Mouse (Mus musculus) ES-E14 (cell line): ENCODE data around the gene Pecr. TPM values are rescaled to one million over a fixed set of nuclear protein-coding genes. Genes with fewer than 3 reads are reported as not detected.

Experiments
- DNase-seq: peaks from one replicate; pipeline ENCODE4 v3.0.0-alpha.2; 2013; ENCODE audit warnings: low read depth, low spot score
- H3K27ac ChIP-seq: 2 replicates; pipeline ENCODE4 v1.5.1; 2012; ENCODE audit warnings: low read depth, mild to moderate bottlenecking, low read length, moderate library complexity, mixed read lengths; ENCODE audit not compliant: poor library complexity, insufficient read depth, severe bottlenecking
- H3K36me3 ChIP-seq: 2 replicates; pipeline ENCODE4 v1.6.1; 2012; ENCODE audit warnings: mild to moderate bottlenecking, low read length, moderate library complexity, mixed read lengths; ENCODE audit not compliant: control insufficient read depth, poor library complexity, insufficient read depth, severe bottlenecking
- H3K4me1 ChIP-seq, 2 experiments: fragments of 150-350 bp in 1 of 2; sonication (generic) in 1 of 2; 2 replicates each; pipeline ENCODE4 v1.6.1; 2012; ENCODE audit warnings: low read length in 2 of 2, mild to moderate bottlenecking in 1 of 2, mixed read lengths in 1 of 2; ENCODE audit not compliant: control insufficient read depth in 2 of 2, insufficient read depth in 2 of 2, poor library complexity in 1 of 2
- H3K4me3 ChIP-seq, 2 experiments: fragments of 150-350 bp in 1 of 2; sonication (generic) in 1 of 2; 2 replicates each; pipeline ENCODE4 v1.5.1; 2012; ENCODE audit warnings: low read length in 2 of 2, low read depth in 1 of 2, mild to moderate bottlenecking in 1 of 2, mixed read lengths in 1 of 2; ENCODE audit not compliant: insufficient read depth in 1 of 2, poor library complexity in 1 of 2, severe bottlenecking in 1 of 2
- H3K9ac ChIP-seq: 2 replicates; pipeline ENCODE4 v1.6.1; 2012; ENCODE audit warnings: low read depth, mild to moderate bottlenecking, low read length, mixed read lengths; ENCODE audit not compliant: poor library complexity, insufficient read depth, severe bottlenecking
- H3K9me3 ChIP-seq: fragments of 150-350 bp; sonication (generic); 2 replicates; pipeline ENCODE4 v1.6.1; 2012; ENCODE audit warnings: low read depth, mild to moderate bottlenecking, low read length; ENCODE audit not compliant: control insufficient read depth, insufficient read depth
- CHD2 ChIP-seq: IDR thresholded peaks from 2 replicates; pipeline ENCODE4 v1.6.1; 2014; ENCODE audit warnings: mild to moderate bottlenecking, low read depth, low read length, inconsistent platforms
- HCFC1 ChIP-seq: IDR thresholded peaks from 2 replicates; pipeline ENCODE4 v1.6.1; 2012; ENCODE audit warnings: low read length, inconsistent platforms, borderline replicate concordance; ENCODE audit not compliant: insufficient read depth
- MAFK ChIP-seq: IDR thresholded peaks from 2 replicates; pipeline ENCODE4 v1.6.1; 2014; ENCODE audit warnings: mild to moderate bottlenecking, low read depth, low read length, inconsistent platforms; ENCODE audit not compliant: insufficient read depth
- ZC3H11A ChIP-seq: IDR thresholded peaks from 2 replicates; pipeline ENCODE4 v1.6.1; 2012; ENCODE audit warnings: low read depth, mild to moderate bottlenecking, inconsistent platforms, low read length, borderline replicate concordance
- ZNF384 ChIP-seq: IDR thresholded peaks from 2 replicates; pipeline ENCODE4 v1.6.1; 2012; ENCODE audit warnings: low read depth, low read length, inconsistent platforms
- in situ Hi-C, 2 experiments: fragments of 600-800 bp; cut with MboI; formaldehyde crosslinking; loops; one replicate each; pipeline ENCODE4 v1.15.1; 2025; ENCODE audit warnings: low sequenced_read_pairs in 2 of 2, inconsistent platforms in 1 of 2; ENCODE audit not compliant: unreplicated experiment in 2 of 2
- total RNA-seq: library from RNA; depleted of rRNA; stranded (reverse); fragments of 300-350 nt; gene quantifications from 2 replicates; pipeline ENCODE4 v1.2.3, GENCODE M21; 2012

The Pecr gene
- total RNA-seq, 1 experiment: 14.3 TPM

DNA sequence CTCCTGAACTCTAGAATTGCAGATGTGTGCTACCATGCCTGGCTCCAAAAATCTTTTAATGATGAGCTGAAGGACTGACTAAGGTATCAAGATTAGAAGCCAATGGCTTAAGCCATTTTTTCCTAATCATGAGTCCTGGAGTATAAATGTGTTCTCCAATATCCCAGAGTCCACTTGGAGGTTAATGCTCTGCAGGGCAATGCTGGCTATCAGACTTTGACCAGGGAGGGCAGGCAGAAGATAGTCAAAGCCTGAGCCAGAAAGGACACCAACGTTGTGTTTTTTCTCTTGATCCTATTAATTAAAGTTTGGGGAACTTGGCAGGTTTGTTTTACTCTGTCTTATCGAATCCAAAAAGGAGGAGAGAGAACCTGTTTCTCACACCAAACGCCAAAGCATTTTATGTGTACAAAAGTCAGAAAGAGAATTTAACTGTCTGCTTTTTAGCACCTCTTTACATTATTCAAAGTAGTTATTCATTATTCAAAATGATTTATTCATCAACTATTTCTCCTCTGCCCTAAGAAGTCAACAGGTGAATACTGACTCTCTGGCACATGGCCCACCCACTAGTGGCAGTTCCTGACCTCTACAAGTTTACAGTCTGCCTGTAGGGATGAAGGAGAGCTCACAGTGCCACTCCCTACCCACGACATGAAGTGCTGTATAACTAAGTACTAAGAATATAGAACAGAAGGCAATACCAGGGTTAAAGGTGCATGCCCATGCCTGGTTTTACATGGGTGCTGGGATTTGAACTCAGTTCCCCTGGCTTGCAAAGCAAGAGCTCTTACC lies 10.0 kb upstream of the Pecr start:
- no peaks in the 10 kb centered on the region for H3K9me3 ChIP-seq
- DNase-seq: no peak
- no peak overlapping the region for H3K9ac ChIP-seq
- H3K4me1 ChIP-seq: 0 out of 4 replicates have a peak, but pooled peaks cover 0 to 1% of the 10 kb centered on the region in 2 experiments
- in situ Hi-C loops: no loop called here
- TF ChIP-seq HCFC1 (no peak), ZC3H11A (no peak), MAFK (no peak), ZNF384 (no peak), CHD2 (no peak)
- H3K4me3 ChIP-seq: no peak overlapping the region
- H3K36me3 ChIP-seq: no peaks in the 10 kb centered on the region
- H3K27ac ChIP-seq: no peak overlapping the region

DNA sequence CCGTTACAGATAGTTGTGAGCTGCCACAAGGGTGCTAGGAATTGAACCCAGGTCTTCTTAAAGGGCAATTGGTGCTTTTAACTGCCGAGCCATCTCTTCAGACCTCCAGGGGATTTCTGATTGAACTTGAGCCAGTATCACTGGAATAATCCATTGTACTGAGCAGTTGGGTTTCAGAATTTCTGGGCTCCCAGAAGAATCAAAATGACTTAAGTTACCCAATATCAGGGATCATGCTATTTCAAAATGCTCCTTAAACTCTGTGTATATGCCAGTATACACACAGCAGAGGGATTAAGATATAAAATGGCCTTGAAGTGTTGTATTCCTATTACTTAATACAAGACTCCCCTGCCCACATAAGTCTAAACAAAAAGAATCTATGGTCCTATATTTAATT lies 7.8 kb upstream of the Pecr start:
- Histone ChIP-seq H3K9me3 (no peaks in the 10 kb centered on the region), H3K27ac (no peak overlapping the region), H3K9ac (no peak overlapping the region), H3K36me3 (no peaks in the 10 kb centered on the region), H3K4me3 (no peak overlapping the region), H3K4me1 (no peaks in the 10 kb centered on the region)
- no peak for TF ChIP-seq ZNF384
- no peak for DNase-seq
- in situ Hi-C loops: no loop called here

DNA sequence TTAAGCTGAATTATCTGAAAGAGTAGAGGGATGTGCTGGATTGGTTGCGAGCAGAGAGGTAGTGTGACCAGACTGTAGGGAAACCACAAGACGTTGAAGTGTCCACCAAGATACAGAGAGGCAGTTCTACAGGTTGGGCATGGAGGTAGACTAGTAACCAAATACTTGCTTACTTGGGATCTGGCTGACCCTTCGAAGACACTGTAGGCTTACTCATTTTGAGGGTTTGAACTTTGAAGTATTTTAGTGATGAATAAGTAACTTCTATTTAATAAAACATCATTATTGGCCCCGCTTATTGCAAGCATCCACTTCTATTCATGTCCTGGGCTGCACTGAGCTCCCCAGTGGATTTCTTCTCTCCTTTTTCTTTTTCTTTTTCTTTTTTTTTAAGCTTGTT lies 7.3 kb upstream of the Pecr start:
- H3K9ac ChIP-seq: no peak overlapping the region
- no peak overlapping the region for H3K27ac ChIP-seq
- H3K36me3 ChIP-seq: no peaks in the 10 kb centered on the region
- no peaks in the 10 kb centered on the region for H3K4me1 ChIP-seq
- H3K9me3 ChIP-seq: no peaks in the 10 kb centered on the region
- in situ Hi-C loops: no loop called here
- TF ChIP-seq MAFK (no peak), CHD2 (no peak), HCFC1 (no peak), ZC3H11A (no peak), ZNF384 (no peak)
- no peak for DNase-seq
- no peak overlapping the region for H3K4me3 ChIP-seq

DNA sequence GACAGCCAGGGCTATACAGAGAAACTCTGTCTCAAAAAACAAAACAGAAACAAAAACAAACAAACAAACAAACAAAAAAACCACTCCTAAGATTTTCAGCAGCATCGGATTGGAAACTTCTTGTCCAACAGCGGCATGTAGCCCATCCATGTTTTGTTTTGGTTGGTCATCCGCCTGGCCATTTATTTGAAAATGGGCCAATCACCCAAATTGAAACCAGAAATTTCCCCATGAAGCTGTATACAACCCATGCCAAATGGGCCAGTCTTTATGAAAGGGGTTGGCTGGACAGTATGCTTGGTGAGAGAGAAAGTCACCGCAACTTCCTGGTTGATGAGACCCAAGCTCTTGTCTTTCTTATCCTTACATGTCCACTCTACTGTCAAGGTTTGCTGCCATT lies 6.8 kb upstream of the Pecr start:
- Histone ChIP-seq H3K36me3 (no peaks in the 10 kb centered on the region), H3K9ac (no peak overlapping the region), H3K4me1 (no peaks in the 10 kb centered on the region), H3K9me3 (no peaks in the 10 kb centered on the region), H3K4me3 (no peak overlapping the region), H3K27ac (no peak overlapping the region)
- TF ChIP-seq MAFK (no peak), ZNF384 (no peak), HCFC1 (no peak), ZC3H11A (no peak), CHD2 (no peak)
- DNase-seq: no peak
- in situ Hi-C loops: no loop called here

DNA sequence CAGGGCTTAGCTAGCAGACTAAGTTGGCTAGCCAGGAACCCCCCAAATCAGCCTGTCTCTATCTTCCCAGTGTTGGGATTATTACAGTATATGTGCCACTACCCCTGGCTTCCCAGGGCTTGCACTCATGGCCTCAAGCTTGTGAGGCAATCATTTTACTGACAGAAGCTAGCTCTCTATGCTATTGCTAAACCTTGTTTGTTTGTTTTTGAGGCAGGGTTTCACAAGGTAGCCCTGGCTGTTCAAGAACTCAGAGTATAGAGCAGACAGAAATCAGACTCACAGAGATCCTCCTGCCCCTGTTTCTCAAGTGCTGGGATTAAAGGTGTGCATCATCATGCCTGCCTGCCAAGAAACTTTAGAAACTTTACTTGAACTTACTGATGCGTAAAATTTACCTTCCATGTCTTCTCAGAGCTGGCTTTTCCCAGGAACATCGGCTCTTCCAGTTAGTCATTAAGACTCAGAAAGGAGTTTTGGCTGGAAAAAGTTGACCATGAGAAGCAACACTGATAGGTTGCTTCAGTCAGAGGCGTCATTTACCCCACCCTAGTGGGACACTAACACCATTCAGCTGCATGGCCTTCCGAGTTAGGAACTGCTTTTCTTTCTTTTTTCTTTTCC lies 4.5 kb upstream of the Pecr start:
- in situ Hi-C loops: no loop called here
- no peak for DNase-seq
- Histone ChIP-seq H3K27ac (no peak overlapping the region), H3K9me3 (no peaks in the 10 kb centered on the region), H3K36me3 (no peaks in the 10 kb centered on the region), H3K4me1 (no peaks in the 10 kb centered on the region), H3K9ac (no peak overlapping the region), H3K4me3 (no peak overlapping the region)
- TF ChIP-seq MAFK: no peak
